Mouse (Mus musculus) thymus, postnatal 0 days (tissue): ENCODE data around the gene Trim58. TPM values are rescaled to one million over a fixed set of nuclear protein-coding genes. Genes with fewer than 3 reads are reported as not detected.

ENCODE experiments used
- DNase-seq: peaks from one replicate; pipeline ENCODE4 v3.0.0-alpha.2; 2015; ENCODE audit warnings: low spot score
- polyA plus RNA-seq: library from polyadenylated mRNA; unstranded; fragments of >200 nt; fragmentation: Nextera tagmentation; extraction: Ambion mirVana; gene quantifications from 2 replicates; pipeline ENCODE4 v1.2.1, GENCODE M21; 2015

Gene Trim58
- polyA plus RNA-seq, 1 experiment from 2014 or later = not detected

GRCm38 (mm10) chr11:58641638-58642358 is 1.5 kb downstream of the Trim58 start:
- DNase-seq = no peak

- DNase-seq = peak; percentile 74
Measured at GRCm38 (mm10) chr11:58643350-58643749, 3.1 kb downstream of the Trim58 start.

GRCm38 (mm10) chr11:58655151-58655550 is 14.9 kb downstream of the Trim58 start:
- DNase-seq = no peak

GRCm38 (mm10) chr11:58658596-58658995 is 18.3 kb downstream of the Trim58 start, which contains the start of gene Olfr322:
Olfr322 (plus strand) TSS chr11:58658782.
- no peak for DNase-seq

GRCm38 (mm10) chr11:58669252-58669651 is 29.0 kb downstream of the Trim58 start:
- no peak for DNase-seq

- DNase-seq = no peak
Measured at GRCm38 (mm10) chr11:58671825-58672224, 31.6 kb downstream of the Trim58 start.

- DNase-seq = no peak
Measured at GRCm38 (mm10) chr11:58680799-58681198, 40.5 kb downstream of the Trim58 start, which contains the start of gene Olfr320. Olfr320 (plus strand) TSS chr11:58681099.

- no peak for DNase-seq
Measured at GRCm38 (mm10) chr11:58698862-58699261, 58.6 kb downstream of the Trim58 start, which contains the start of gene Olfr319. Olfr319 (plus strand) TSS chr11:58699162.

Other genes with a start within 250 kb of the Trim58 start
- 0.40 and 0.64 TPM in 2 replicates for gene 1810065E05Rik, start 219.4 kb upstream of the Trim58 start, polyA plus RNA-seq
- gene Gm12253, start 207.9 kb upstream of the Trim58 start, polyA plus RNA-seq = 0.12 and 0.23 TPM in 2 replicates
- not detected in 2 replicates for gene Lypd9, start 187.5 kb upstream of the Trim58 start, polyA plus RNA-seq
- not detected in 2 replicates for gene Olfr30, start 178.2 kb upstream of the Trim58 start, polyA plus RNA-seq
- not detected in 2 replicates for gene Olfr332, start 147.9 kb upstream of the Trim58 start, polyA plus RNA-seq
- gene Olfr331, start 137.9 kb upstream of the Trim58 start, polyA plus RNA-seq = not detected in 2 replicates
- 0.13 TPM in 1 of 2 replicates, not detected in the other for gene Olfr330, start 105.6 kb upstream of the Trim58 start, polyA plus RNA-seq
- gene Olfr329-ps, start 94.0 kb upstream of the Trim58 start, polyA plus RNA-seq = 0.09 TPM in 1 of 2 replicates, not detected in the other
- gene Olfr328, start 84.8 kb upstream of the Trim58 start, polyA plus RNA-seq = 0.06 TPM in 1 of 2 replicates, not detected in the other
- gene Olfr224, start 69.9 kb upstream of the Trim58 start, polyA plus RNA-seq = not detected in 2 replicates
- gene Olfr325, start 62.7 kb upstream of the Trim58 start, polyA plus RNA-seq = not detected in 2 replicates
- not detected in 2 replicates for gene Olfr324, start 45.4 kb upstream of the Trim58 start, polyA plus RNA-seq
- gene 2210407C18Rik, start 24.4 kb upstream of the Trim58 start, polyA plus RNA-seq = 0.95 and 1.0 TPM in 2 replicates
- gene Olfr323, start 10.0 kb upstream of the Trim58 start, polyA plus RNA-seq = not detected in 2 replicates
- gene Olfr322, start 18.3 kb downstream of the Trim58 start, polyA plus RNA-seq = not detected in 2 replicates
- gene Olfr320, start 40.6 kb downstream of the Trim58 start, polyA plus RNA-seq = not detected in 2 replicates
- not detected in 2 replicates for gene Olfr319, start 58.7 kb downstream of the Trim58 start, polyA plus RNA-seq
- gene Olfr318, start 83.5 kb downstream of the Trim58 start, polyA plus RNA-seq = not detected in 2 replicates
- gene Olfr317, start 98.7 kb downstream of the Trim58 start, polyA plus RNA-seq = not detected in 2 replicates
- gene Olfr316, start 112.3 kb downstream of the Trim58 start, polyA plus RNA-seq = not detected in 2 replicates
- not detected in 2 replicates for gene Olfr315, start 132.7 kb downstream of the Trim58 start, polyA plus RNA-seq
- not detected in 2 replicates for gene Olfr314, start 142.5 kb downstream of the Trim58 start, polyA plus RNA-seq
- gene Fam183b, start 161.5 kb downstream of the Trim58 start, polyA plus RNA-seq = 1.5 and 2.2 TPM in 2 replicates
- gene Olfr313, start 174.5 kb downstream of the Trim58 start, polyA plus RNA-seq = 0.06 and 0.08 TPM in 2 replicates
- 0.03 TPM in 1 of 2 replicates, not detected in the other for gene Olfr312, start 188.8 kb downstream of the Trim58 start, polyA plus RNA-seq
- not detected in 2 replicates for gene Olfr311, start 198.8 kb downstream of the Trim58 start, polyA plus RNA-seq
- 19.2 and 20.6 TPM in 2 replicates for gene Gm12258, start 206.7 kb downstream of the Trim58 start, polyA plus RNA-seq
- gene 2810021J22Rik, start 226.8 kb downstream of the Trim58 start, polyA plus RNA-seq = 7.7 and 9.0 TPM in 2 replicates